Mouse (Mus musculus): ENCODE results near the gene Slc39a13. TPM values are rescaled to one million over a fixed set of nuclear protein-coding genes. Genes with fewer than 3 reads are reported as not detected.
"Not testable (repeated sequence)": the region's sequence is repeated elsewhere in the genome, so short reads cannot be mapped to it uniquely, and the experiment has no call there.

Gene Slc39a13
- polyA plus RNA-seq, 1 experiment from 2014 or later: 32.6 TPM

DNA sequence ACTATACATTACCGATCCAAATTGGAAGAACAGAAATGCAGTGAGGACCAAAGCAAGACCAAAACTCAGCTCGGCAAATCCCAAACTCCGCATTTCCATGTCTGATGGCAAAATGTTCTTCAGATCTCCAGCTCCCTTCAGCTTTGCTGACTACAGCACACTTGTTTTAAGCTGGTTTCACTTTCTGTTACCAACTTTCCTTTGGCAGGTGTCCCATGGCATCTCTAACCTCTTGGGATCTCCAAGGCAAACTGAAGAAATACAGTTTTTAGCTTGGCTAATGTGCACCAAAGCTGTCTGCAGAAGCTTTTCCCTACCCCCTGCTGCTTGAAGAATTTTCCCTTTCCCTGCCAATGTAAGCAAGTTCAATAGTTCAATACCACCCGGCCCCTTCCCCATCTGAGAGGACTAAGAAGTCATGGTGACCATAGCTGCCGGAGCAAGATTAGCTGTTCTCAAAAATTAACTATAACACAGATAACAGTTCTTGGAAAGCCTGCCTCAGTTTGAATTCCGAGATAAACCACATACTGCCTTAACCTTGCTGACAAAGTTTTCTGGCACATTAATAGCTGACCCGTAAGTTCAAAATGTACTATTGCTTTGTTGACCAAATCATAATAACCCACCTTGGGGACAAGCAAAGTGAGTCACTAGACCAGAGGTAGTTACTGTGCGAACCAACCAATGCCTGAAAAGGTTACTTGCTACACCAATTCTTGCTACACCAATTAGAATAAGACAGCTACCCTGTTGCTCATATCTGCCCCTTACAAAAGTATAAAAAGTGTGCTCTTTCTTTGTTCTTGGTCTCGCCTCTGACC lies 42.6 kb downstream of the Slc39a13 start:
- no peaks in the 10 kb centered on the region for H3K9me3 ChIP-seq
- peaks cover 10% of the 10 kb centered on the region; the same call in 1 of the 2 replicates for H3K4me1 ChIP-seq
- 81% methylated on average over 9 of the region's 9 CpGs for WGBS
- H3K27ac ChIP-seq: peak overlapping the region; percentile 56; the same call in 1 of the 2 replicates
- H3K4me3 ChIP-seq: no peak overlapping the region
- no peak for DNase-seq (ENCODE audit: low spot score)
- no peaks in the 10 kb centered on the region; the same call in 1 of the 2 replicates for H3K36me3 ChIP-seq
- no peaks in the 10 kb centered on the region for H3K27me3 ChIP-seq (ENCODE audit: insufficient read depth, poor library complexity, severe bottlenecking)

DNA sequence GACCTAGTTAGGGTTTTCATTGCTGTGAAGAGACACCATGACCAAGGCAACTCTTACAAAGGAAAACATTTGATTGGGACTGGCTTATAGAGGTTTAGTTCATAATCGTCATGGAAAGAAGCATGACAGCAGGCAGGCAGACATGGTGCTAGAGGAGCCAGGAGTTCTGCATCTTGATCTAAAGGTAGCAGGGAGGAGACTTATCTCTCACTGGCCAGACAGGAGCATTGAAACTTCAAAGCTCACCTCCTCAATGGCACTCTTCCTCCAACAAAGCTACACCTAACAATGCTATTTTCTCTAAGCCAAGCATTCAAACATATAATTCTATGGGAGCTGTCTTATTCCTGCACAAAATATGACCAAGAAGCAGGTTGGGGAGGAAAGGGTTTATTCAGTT lies 43.7 kb downstream of the Slc39a13 start:
- no peak for DNase-seq (ENCODE audit: low spot score)
- Histone ChIP-seq H3K36me3 (peaks cover 2% of the 10 kb centered on the region; the same call in 1 of the 2 replicates), H3K9me3 (no peaks in the 10 kb centered on the region), H3K27ac (no peak overlapping the region), H3K4me1 (peaks cover 6% of the 10 kb centered on the region; the same call in 1 of the 2 replicates), H3K4me3 (no peak overlapping the region), H3K27me3 (ENCODE audit: insufficient read depth, poor library complexity, severe bottlenecking) (no peaks in the 10 kb centered on the region)
- WGBS: 79% methylated on average over 1 of the region's 1 CpGs

DNA sequence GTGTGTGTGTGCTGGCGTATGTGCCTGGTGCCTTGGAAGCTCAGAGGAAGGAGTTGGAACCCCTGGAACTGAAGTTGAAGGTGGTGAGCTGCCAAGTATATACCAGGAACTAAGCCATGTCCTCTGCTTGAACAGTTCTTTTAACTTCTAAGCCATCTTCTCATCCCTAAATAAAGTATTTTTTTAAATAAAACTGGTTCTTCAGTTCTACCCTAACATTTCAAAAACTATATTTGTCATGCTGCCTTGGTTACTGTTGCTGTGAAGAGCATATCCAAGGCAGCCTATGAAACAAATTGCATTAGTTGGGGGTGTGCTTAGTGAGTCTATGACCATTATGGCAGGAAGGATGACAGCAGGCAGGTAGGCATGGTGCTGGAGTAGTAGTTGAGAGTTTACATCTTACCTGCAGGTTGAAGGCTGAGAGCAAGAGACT lies 45.1 kb downstream of the Slc39a13 start:
- DNase-seq (ENCODE audit: low spot score): no peak
- Histone ChIP-seq H3K27me3 (ENCODE audit: insufficient read depth, poor library complexity, severe bottlenecking) (no peaks in the 10 kb centered on the region), H3K36me3 (peaks cover 12% of the 10 kb centered on the region), H3K9me3 (no peaks in the 10 kb centered on the region), H3K4me3 (no peak overlapping the region), H3K27ac (no peak overlapping the region), H3K4me1 (peaks cover 6% of the 10 kb centered on the region; the same call in 1 of the 2 replicates)
- WGBS: 98% methylated on average over 1 of the region's 1 CpGs

- H3K27me3 ChIP-seq (ENCODE audit: insufficient read depth, poor library complexity, severe bottlenecking): no peaks in the 10 kb centered on the region
- peaks cover 22% of the 10 kb centered on the region for H3K36me3 ChIP-seq
- H3K9me3 ChIP-seq: no peaks in the 10 kb centered on the region
- DNase-seq (ENCODE audit: low spot score): peak; percentile 75
- peaks cover 6% of the 10 kb centered on the region; the same call in 1 of the 2 replicates for H3K4me1 ChIP-seq
- H3K27ac ChIP-seq: no peak overlapping the region
- no peak overlapping the region for H3K4me3 ChIP-seq
- WGBS: 84% methylated on average over 1 of the region's 1 CpGs
These were observed 46.3 kb downstream of the Slc39a13 start for GRCm38 (mm10) chr2:91023956-91024355.

DNA sequence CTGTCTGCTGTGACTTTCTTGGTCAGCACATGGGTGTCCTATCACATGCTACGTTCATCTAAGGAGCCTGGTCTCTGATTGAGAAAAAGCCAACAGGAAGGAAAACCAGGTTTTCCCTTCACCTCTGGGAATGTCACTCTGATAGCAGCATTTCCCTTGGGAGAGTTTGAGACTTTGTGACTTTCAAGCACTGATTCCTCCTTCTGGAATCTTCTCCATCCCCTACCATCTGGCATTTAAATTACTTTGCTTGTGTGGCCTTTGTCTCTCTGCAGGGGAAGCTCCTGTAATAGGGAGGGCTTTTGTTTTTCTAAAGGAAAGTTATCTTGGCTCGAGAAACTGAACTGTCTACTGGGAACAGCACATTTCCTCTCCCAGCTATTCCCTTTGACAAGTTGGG lies 47.1 kb downstream of the Slc39a13 start:
- H3K27me3 ChIP-seq (ENCODE audit: insufficient read depth, poor library complexity, severe bottlenecking): no peaks in the 10 kb centered on the region
- H3K27ac ChIP-seq: no peak overlapping the region
- WGBS: 56% methylated on average over 2 of the region's 2 CpGs
- H3K4me1 ChIP-seq: peaks cover 6% of the 10 kb centered on the region; the same call in 1 of the 2 replicates
- H3K4me3 ChIP-seq: no peak overlapping the region
- peaks cover 26% of the 10 kb centered on the region for H3K36me3 ChIP-seq
- no peaks in the 10 kb centered on the region for H3K9me3 ChIP-seq
- peak; percentile 36 for DNase-seq (ENCODE audit: low spot score)

DNA sequence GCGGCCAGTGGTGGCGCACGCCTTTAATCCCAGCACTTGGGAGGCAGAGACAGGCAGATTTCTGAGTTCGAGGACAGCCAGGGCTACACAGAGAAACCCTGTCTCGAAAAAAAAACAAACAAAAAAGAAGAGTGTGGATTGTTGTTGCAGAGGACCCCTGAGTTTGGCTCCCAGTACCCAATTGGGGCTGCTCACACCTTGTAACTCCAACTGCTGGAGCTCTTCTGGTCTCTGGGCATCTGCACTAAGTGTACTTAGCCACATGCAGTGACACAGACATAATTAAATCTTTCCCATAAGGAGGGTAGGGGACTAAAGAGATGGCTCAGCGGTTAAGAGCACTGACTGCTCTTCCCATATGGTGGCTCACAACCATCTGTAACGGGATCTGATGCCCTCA lies 48.0 kb downstream of the Slc39a13 start:
- H3K27me3 ChIP-seq (ENCODE audit: insufficient read depth, poor library complexity, severe bottlenecking); H3K27ac ChIP-seq; H3K4me1 ChIP-seq; H3K9me3 ChIP-seq; H3K4me3 ChIP-seq: not testable (repeated sequence)
- peaks cover 33% of the 10 kb centered on the region for H3K36me3 ChIP-seq
- DNase-seq (ENCODE audit: low spot score): peak; percentile 64
- 91% methylated on average over 7 of the region's 7 CpGs for WGBS

DNA sequence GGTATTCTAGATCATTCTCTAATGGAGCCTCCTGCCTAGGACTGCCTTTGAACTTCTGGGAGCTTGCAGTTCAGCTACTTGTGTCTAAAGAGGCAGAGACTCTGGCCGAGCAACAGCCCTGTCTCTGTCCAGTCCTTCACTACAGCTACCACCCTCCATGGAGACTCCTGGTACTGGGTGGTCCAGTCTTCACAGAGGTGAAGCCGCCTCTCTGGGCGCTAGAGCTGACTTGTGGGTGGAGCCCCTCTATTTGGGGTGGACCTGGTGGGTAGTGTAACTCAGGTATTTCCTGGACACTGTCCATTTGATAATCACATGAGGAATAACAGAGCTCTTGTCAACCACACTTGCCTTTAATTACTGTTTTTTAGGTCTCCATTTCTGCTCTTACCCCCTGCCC lies 50.3 kb downstream of the Slc39a13 start:
- DNase-seq (ENCODE audit: low spot score): peak; percentile 62
- Histone ChIP-seq H3K27me3 (ENCODE audit: insufficient read depth, poor library complexity, severe bottlenecking) (no peaks in the 10 kb centered on the region), H3K9me3 (no peaks in the 10 kb centered on the region), H3K27ac (no peak overlapping the region), H3K4me1 (peaks cover 6% of the 10 kb centered on the region; the same call in 1 of the 2 replicates), H3K4me3 (no peak overlapping the region), H3K36me3 (peaks cover 51% of the 10 kb centered on the region)
- WGBS: 87% methylated on average over 3 of the region's 3 CpGs

GRCm38 (mm10) chr2:91018061-91018788 lies 52.0 kb downstream of the Slc39a13 start:
- Histone ChIP-seq H3K4me1 (peaks cover 3% of the 10 kb centered on the region; the same call in 1 of the 2 replicates), H3K36me3 (peaks cover 68% of the 10 kb centered on the region), H3K27me3 (ENCODE audit: insufficient read depth, poor library complexity, severe bottlenecking) (no peaks in the 10 kb centered on the region), H3K9me3 (no peaks in the 10 kb centered on the region), H3K27ac (no peak overlapping the region), H3K4me3 (no peak overlapping the region)
- 90% methylated on average over 8 of the region's 8 CpGs for WGBS
- peak; percentile 51 for DNase-seq (ENCODE audit: low spot score)

- Histone ChIP-seq H3K27ac (no peak overlapping the region), H3K4me3 (no peak overlapping the region), H3K9me3 (no peaks in the 10 kb centered on the region), H3K27me3 (ENCODE audit: insufficient read depth, poor library complexity, severe bottlenecking) (no peaks in the 10 kb centered on the region), H3K36me3 (peaks cover 86% of the 10 kb centered on the region), H3K4me1 (no peaks in the 10 kb centered on the region)
- no peak for DNase-seq (ENCODE audit: low spot score)
- WGBS: 85% methylated on average over 4 of the region's 4 CpGs
These were observed 54.8 kb downstream of the Slc39a13 start for GRCm38 (mm10) chr2:91015386-91015785.

DNA sequence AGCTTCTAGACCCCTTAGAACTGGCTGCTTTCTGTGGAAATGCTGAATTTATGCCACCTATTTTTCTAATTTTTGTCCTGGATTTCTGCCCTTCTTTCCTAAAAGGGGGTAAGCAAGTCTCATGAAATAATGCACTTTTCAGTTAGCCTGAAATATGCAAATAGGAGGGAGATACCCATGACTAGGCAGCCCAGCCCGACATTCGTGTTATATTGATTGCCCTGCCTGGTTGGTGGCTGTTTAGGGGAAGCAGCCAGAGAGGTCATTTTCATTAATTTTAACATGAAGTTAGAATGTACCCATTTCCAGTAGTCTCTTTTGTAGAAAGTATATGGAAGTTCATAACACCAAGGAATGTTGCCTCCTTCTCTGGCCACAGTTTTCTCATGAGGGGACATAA lies 56.3 kb downstream of the Slc39a13 start:
- Histone ChIP-seq H3K36me3 (peaks cover 88% of the 10 kb centered on the region), H3K9me3 (no peaks in the 10 kb centered on the region), H3K27ac (no peak overlapping the region), H3K4me1 (no peaks in the 10 kb centered on the region), H3K27me3 (ENCODE audit: insufficient read depth, poor library complexity, severe bottlenecking) (no peaks in the 10 kb centered on the region), H3K4me3 (no peak overlapping the region)
- 90% methylated on average over 2 of the region's 2 CpGs for WGBS
- no peak for DNase-seq (ENCODE audit: low spot score)

Other genes starting within 250 kb of the Slc39a13 start
- gene Mtch2, start 223.3 kb downstream of the Slc39a13 start, polyA plus RNA-seq (2016; fragmentation: Nextera tagmentation; extraction: Ambion mirVana): 252 and 254 TPM in 2 replicates
- 8.6 and 11.1 TPM in 2 replicates for gene C1qtnf4, start 184.6 kb downstream of the Slc39a13 start, polyA plus RNA-seq (2016; fragmentation: Nextera tagmentation; extraction: Ambion mirVana)
- gene Kbtbd4, start 165.7 kb downstream of the Slc39a13 start, polyA plus RNA-seq (2016; fragmentation: Nextera tagmentation; extraction: Ambion mirVana): 33.2 and 42.2 TPM in 2 replicates
- 276 and 329 TPM in 2 replicates for gene Ndufs3, start 165.6 kb downstream of the Slc39a13 start, polyA plus RNA-seq (2016; fragmentation: Nextera tagmentation; extraction: Ambion mirVana)
- gene Celf1, start 130.0 kb downstream of the Slc39a13 start, polyA plus RNA-seq (2016; fragmentation: Nextera tagmentation; extraction: Ambion mirVana): 128 and 155 TPM in 2 replicates
- 6.6 and 13.8 TPM in 2 replicates for gene Rapsn, start 34.8 kb downstream of the Slc39a13 start, polyA plus RNA-seq (2016; fragmentation: Nextera tagmentation; extraction: Ambion mirVana)
- 315 and 334 TPM in 2 replicates for gene Psmc3, start 16.4 kb downstream of the Slc39a13 start, polyA plus RNA-seq (2016; fragmentation: Nextera tagmentation; extraction: Ambion mirVana)
- gene Spi1, start 12.0 kb upstream of the Slc39a13 start, polyA plus RNA-seq (2016; fragmentation: Nextera tagmentation; extraction: Ambion mirVana): 0.99 and 4.1 TPM in 2 replicates
- gene Mybpc3, start 47.7 kb upstream of the Slc39a13 start, polyA plus RNA-seq (2016; fragmentation: Nextera tagmentation; extraction: Ambion mirVana): 450 and 1,030 TPM in 2 replicates
- 6.8 and 7.7 TPM in 2 replicates for gene Madd, start 113.4 kb upstream of the Slc39a13 start, polyA plus RNA-seq (2016; fragmentation: Nextera tagmentation; extraction: Ambion mirVana)
- 1.9 and 4.5 TPM in 2 replicates for gene Nr1h3, start 132.4 kb upstream of the Slc39a13 start, polyA plus RNA-seq (2016; fragmentation: Nextera tagmentation; extraction: Ambion mirVana)
- 17.6 and 24.2 TPM in 2 replicates for gene Acp2, start 132.5 kb upstream of the Slc39a13 start, polyA plus RNA-seq (2016; fragmentation: Nextera tagmentation; extraction: Ambion mirVana)
- 7.3 and 9.4 TPM in 2 replicates for gene Ddb2, start 166.6 kb upstream of the Slc39a13 start, polyA plus RNA-seq (2016; fragmentation: Nextera tagmentation; extraction: Ambion mirVana)
- 26.0 and 27.4 TPM in 2 replicates for gene Pacsin3, start 185.5 kb upstream of the Slc39a13 start, polyA plus RNA-seq (2016; fragmentation: Nextera tagmentation; extraction: Ambion mirVana)
- 82.3 and 85.7 TPM in 2 replicates for gene Arfgap2, start 194.6 kb upstream of the Slc39a13 start, polyA plus RNA-seq (2016; fragmentation: Nextera tagmentation; extraction: Ambion mirVana)